Mouse (Mus musculus) yolk sac, embryonic 10.5 days (tissue): Measurements from ENCODE around the gene Gucy2e.

Experiments used
- DNase-seq: peaks from one replicate; pipeline ENCODE4 v3.0.0-alpha.2; 2017; ENCODE audit warnings: low spot score

The Gucy2e gene

GRCm38 (mm10) chr11:69236061-69236925, 543 bp downstream of the Gucy2e start:
- no peak for DNase-seq

DNA sequence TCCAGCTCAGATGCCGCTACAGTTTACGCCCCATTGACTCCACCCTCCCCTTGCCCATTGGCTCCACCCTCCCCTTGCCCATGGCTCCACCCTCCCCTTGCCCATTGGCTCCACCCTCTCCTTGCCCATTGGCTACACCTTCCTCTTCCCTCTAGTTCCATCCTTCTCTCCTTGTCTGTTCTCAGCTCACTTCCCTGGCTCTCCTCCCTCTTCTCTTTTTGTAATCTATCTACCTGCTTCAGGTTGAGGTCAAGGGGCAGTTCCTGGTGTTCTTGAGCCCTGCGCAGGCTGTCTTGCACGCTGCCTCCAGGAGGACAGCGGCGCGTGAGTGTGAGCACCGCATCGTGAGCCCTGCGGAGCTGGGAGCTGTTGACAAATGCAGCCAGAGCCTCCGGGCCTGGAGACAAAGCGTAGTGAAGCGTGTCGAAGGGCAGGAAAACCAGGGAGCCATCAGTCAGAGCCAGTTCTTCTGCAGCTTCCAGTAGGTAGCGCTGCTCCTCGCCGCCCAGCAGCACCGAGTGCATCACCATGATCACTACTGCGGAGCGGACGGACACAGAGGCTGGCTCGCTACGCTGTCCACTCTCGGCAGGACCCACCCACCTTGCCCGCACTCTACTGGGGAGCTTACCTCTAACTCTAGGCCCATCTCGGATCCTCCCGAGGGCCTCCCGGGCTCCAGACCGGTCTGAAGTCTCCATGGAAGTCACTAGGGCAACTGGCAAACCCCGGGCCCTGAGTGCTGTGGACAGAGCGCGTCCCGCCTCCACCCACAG, 1.4 kb downstream of the Gucy2e start:
- DNase-seq: peak; percentile 78

DNA sequence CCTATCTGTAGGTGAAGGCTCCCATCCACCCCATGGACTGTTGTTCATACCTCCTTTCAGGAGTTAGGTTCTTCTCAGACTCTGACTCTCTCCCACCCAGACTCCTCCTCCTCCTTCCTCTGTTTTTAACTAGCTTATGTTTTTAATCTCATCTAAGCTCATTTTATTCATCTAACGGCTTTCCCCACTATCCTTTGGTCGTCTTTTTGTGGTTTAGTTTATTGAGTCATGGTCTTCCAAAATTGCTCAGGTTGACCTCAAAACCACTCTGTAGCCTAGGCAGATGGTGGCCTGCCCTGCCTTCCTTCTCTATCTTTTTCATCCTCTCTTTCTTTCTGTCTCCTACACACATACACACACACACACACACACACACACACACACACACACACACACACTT, 3.7 kb downstream of the Gucy2e start:
- DNase-seq: no peak

GRCm38 (mm10) chr11:69230420-69230819, 6.4 kb downstream of the Gucy2e start:
- DNase-seq: no peak

GRCm38 (mm10) chr11:69225715-69226114, 11.1 kb downstream of the Gucy2e start:
- no peak for DNase-seq

GRCm38 (mm10) chr11:69223101-69223500, 13.7 kb downstream of the Gucy2e start:
- DNase-seq: no peak

GRCm38 (mm10) chr11:69221070-69221469, 15.8 kb downstream of the Gucy2e start:
- no peak for DNase-seq

GRCm38 (mm10) chr11:69218661-69219060, 18.2 kb downstream of the Gucy2e start:
- no peak for DNase-seq

DNA sequence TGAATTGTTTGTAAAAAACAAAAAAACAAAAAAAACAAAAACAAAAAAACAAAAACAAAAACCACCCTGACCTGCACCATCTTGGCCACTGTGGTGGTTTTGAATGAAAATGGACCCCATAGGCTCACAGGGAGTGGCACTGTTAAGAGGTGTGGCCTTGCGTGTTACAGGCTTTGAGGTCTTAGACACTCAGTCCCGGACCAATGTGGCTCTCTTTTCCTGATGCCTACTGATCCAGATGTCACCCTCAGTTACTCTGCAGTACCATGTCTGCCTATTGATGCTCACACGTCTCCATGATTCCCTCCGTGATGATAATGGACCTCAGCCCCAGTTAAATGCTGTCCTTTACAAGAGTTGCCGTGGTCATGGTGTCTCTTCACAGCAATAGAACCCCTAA, 19.4 kb downstream of the Gucy2e start:
- DNase-seq: no peak

DNA sequence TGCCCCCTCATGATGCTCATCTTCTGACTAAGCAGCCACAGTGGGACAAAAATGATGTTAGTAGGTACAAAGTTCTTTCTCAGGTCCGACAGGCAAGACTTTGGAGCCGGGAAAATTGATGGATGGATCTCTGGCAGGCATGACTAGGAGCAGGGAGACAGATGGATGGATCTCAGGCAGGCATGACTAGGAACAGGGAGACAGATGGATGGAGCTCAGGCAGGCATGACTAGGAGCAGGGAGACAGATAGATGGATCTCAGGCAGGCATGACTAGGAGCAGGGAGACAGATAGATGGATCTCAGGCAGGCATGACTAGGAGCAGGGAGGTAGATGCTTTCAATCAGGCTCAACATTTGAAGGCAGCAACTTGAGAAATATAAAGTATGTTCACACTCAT, 25.4 kb downstream of the Gucy2e start:
- DNase-seq: no peak

DNA sequence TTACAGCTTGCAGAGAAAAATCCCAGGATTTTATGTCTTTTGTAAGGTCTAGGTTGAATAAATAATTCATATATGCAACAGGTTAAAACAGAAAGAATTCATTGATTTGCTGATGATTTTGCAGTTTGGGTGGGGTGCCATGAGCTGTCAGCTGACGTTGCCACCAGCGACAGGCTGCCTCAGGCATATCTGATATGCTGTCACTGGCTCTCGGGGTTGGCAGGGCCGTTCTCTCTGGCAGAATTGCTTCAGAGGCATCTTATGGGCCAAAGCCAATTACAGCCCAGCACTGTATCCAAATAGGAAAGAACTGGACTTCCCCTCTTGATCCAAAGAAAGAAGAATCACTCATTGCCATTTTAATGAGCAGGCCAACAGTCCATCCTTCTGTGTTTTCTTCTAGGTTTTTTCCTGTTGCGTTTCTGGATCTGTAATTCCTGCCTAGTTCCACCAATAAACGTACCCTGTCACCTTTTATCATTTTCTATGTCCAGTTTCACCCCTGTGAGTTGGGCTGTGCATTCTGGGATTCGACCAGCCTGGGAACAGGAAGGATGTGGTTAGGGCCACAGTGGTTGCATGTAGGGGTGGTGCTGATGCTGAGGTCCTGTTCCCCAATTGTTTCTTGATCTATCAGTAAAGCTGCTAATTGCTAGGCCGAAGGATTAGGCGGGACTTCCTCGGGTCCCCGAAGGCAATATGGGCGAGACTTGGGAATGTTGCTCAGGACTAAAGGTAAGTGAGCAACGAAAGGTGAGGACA, 34.2 kb downstream of the Gucy2e start:
- no peak for DNase-seq

- no peak for DNase-seq
Observed at GRCm38 (mm10) chr11:69200231-69200630, 36.6 kb downstream of the Gucy2e start.

- DNase-seq: no peak
Observed at GRCm38 (mm10) chr11:69199251-69199650, 37.6 kb downstream of the Gucy2e start.

- DNase-seq: no peak
Observed at GRCm38 (mm10) chr11:69197743-69198142, 39.1 kb downstream of the Gucy2e start, which contains the start of gene Alox8. TSS of gene Alox8 (minus strand) at chr11:69197843.

GRCm38 (mm10) chr11:69197194-69197593, 39.6 kb downstream of the Gucy2e start:
- no peak for DNase-seq

GRCm38 (mm10) chr11:69196766-69197165, 40.1 kb downstream of the Gucy2e start:
- no peak for DNase-seq

DNA sequence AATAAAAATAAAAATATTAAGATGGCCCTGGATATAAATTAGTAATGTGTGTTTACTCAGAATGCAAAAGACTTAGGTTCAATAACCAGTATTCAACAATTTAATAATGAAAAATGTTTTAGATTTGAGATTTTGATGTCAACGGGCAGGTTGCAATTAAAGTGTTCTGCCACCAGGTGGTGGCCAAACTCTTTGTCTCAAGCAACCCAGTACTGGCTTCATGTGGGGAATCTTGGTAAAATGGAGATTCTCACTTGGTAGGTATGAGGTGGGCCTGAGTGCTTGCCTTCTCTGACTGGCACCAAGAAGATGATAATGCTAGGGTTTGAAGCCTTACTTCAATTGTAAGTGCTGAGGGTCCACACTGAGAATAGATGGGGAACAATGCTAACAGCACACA, 44.0 kb downstream of the Gucy2e start:
- no peak for DNase-seq

DNA sequence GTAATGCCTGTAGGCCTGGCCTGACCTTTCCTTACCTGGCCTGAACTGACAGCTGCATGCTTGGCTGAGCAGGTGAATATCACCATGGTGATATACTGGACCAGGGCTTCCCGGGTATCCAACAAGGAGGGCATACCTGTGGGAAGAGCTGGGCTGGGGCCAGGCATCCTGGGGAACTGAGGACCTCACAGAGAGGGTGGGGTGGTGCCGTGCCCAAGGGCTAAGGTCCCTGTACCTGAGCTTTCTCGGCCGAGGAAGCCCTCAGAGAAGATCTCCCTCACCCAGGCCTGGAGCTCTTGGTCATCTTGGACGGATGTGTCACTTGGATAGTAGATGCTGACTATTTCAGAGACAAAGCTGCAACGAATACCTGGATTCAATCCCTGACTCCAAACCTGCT, 50.9 kb downstream of the Gucy2e start:
- DNase-seq: no peak

DNA sequence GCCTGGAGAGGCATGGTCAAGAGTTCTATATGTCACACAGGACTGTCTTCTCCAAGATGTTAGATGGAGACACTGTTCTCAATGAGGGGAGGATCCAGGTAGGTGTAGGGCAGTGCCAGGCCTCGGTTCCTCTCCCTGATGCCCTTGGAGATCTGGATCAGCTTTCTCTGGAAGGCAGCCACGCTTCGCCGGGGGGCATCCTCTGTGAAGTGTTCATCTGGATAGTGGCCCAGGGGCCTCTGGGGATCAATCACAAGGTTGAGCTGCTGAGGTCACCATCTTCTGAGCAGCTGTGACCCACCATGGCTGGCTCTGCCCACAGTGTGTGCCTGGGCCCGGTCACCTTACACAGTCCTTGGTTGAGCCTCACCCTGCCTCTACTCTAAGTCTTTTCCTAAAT, 51.8 kb downstream of the Gucy2e start:
- DNase-seq: no peak

GRCm38 (mm10) chr11:69180120-69180519, 56.7 kb downstream of the Gucy2e start:
- no peak for DNase-seq

- no peak for DNase-seq
Observed at GRCm38 (mm10) chr11:69179512-69179911, 57.3 kb downstream of the Gucy2e start.

DNA sequence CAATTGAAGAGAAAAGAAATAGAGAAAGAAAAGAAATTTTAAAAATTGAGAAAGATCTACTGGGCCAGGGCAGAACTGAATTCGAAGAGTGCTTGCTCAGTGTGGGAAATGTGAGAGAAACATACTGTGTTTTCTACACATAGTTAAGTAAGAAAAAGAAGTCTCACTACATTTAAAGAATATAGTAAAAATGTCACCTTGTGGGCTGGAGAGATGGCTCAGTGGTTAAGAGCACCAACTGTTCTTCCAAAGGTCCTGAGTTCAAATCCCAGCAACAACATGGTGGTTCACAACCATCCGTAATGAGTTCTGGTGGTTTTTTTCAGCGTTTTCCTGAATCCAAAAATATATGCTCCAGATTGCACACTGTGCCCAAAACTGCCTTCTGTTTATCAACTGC, 58.3 kb downstream of the Gucy2e start:
- no peak for DNase-seq
